Mouse (Mus musculus): Measurements from ENCODE around the gene Wiz. TPM values are rescaled to one million over a fixed set of nuclear protein-coding genes. Genes with fewer than 3 reads are reported as not detected.

Gene Wiz
- polyA plus RNA-seq (2014; fragmentation: Nextera tagmentation; extraction: Ambion mirVana) = 45.9 and 47.5 TPM in 2 replicates

- peak within 1 kb of the TSS; percentile 88 for H3K4me2 ChIP-seq (replicated peaks)
- H3K4me1 ChIP-seq (replicated peaks; ENCODE audit: control insufficient read depth, insufficient read depth, low read length) = peaks cover 10% of the 10 kb centered on the region; the same call in 1 of the 2 replicates
- peaks cover 34% of the 10 kb centered on the region for H3K27me3 ChIP-seq (ENCODE audit: control insufficient read depth, insufficient read depth, low read length)
- ATAC-seq (ENCODE audit: low FRiP score) (peak; percentile 88), DNase-seq (ENCODE audit: low spot score) (peak; percentile 89)
- H3K36me3 ChIP-seq (replicated peaks; ENCODE audit: control insufficient read depth, insufficient read depth) = peaks cover 29% of the 10 kb centered on the region
- peak within 1 kb of the TSS; percentile 81 for H3K27ac ChIP-seq
- WGBS = 2% methylated on average over 25 of the region's 44 CpGs
- H3K9ac ChIP-seq = peak within 1 kb of the TSS; percentile 90
- H3K9me3 ChIP-seq (ENCODE audit: control insufficient read depth, low read length) = no peaks in the 10 kb centered on the region
- peak within 1 kb of the TSS; percentile 86 for H3K4me3 ChIP-seq (replicated peaks; ENCODE audit: low read length)
Observed at GRCm38 (mm10) chr17:32389101-32389659, at the start of gene Wiz. Wiz (minus strand) TSS chr17:32389439.

- ATAC-seq (ENCODE audit: low FRiP score) (no peak), DNase-seq (ENCODE audit: low spot score) (no peak)
- H3K4me3 ChIP-seq (replicated peaks; ENCODE audit: low read length) = no peak overlapping the region
- H3K9ac ChIP-seq = no peak overlapping the region
- H3K4me2 ChIP-seq (replicated peaks) = no peak overlapping the region
- H3K27me3 ChIP-seq (ENCODE audit: control insufficient read depth, insufficient read depth, low read length) = no peaks in the 10 kb centered on the region
- H3K27ac ChIP-seq = no peak overlapping the region
- no peaks in the 10 kb centered on the region for H3K4me1 ChIP-seq (replicated peaks; ENCODE audit: control insufficient read depth, insufficient read depth, low read length)
- 95% methylated on average over 4 of the region's 4 CpGs for WGBS
- no peaks in the 10 kb centered on the region for H3K36me3 ChIP-seq (replicated peaks; ENCODE audit: control insufficient read depth, insufficient read depth)
- no peaks in the 10 kb centered on the region for H3K9me3 ChIP-seq (ENCODE audit: control insufficient read depth, low read length)
Observed at GRCm38 (mm10) chr17:32437106-32437505, 47.9 kb upstream of the Wiz start.

GRCm38 (mm10) chr17:32435151-32435550, 45.9 kb upstream of the Wiz start:
- no peak for DNase-seq (ENCODE audit: low spot score)
- no peak overlapping the region for H3K9ac ChIP-seq
- no peak overlapping the region for H3K4me2 ChIP-seq (replicated peaks)
- no peak for ATAC-seq (ENCODE audit: low FRiP score)
- WGBS = 78% methylated on average over 5 of the region's 5 CpGs
- no peaks in the 10 kb centered on the region for H3K4me1 ChIP-seq (replicated peaks; ENCODE audit: control insufficient read depth, insufficient read depth, low read length)
- H3K27me3 ChIP-seq (ENCODE audit: control insufficient read depth, insufficient read depth, low read length) = no peaks in the 10 kb centered on the region
- H3K36me3 ChIP-seq (replicated peaks; ENCODE audit: control insufficient read depth, insufficient read depth) = no peaks in the 10 kb centered on the region
- H3K4me3 ChIP-seq (replicated peaks; ENCODE audit: low read length) = no peak overlapping the region
- H3K9me3 ChIP-seq (ENCODE audit: control insufficient read depth, low read length) = no peaks in the 10 kb centered on the region
- H3K27ac ChIP-seq = no peak overlapping the region

- no peak overlapping the region for H3K27ac ChIP-seq
- H3K4me2 ChIP-seq (replicated peaks) = no peak overlapping the region
- ATAC-seq (ENCODE audit: low FRiP score) (no peak), DNase-seq (ENCODE audit: low spot score) (no peak)
- no peaks in the 10 kb centered on the region for H3K36me3 ChIP-seq (replicated peaks; ENCODE audit: control insufficient read depth, insufficient read depth)
- no peaks in the 10 kb centered on the region for H3K9me3 ChIP-seq (ENCODE audit: control insufficient read depth, low read length)
- whole genome bisulfite sequencing = 75% methylated on average over 4 of the region's 4 CpGs
- no peaks in the 10 kb centered on the region for H3K27me3 ChIP-seq (ENCODE audit: control insufficient read depth, insufficient read depth, low read length)
- no peak overlapping the region for H3K4me3 ChIP-seq (replicated peaks; ENCODE audit: low read length)
- no peaks in the 10 kb centered on the region for H3K4me1 ChIP-seq (replicated peaks; ENCODE audit: control insufficient read depth, insufficient read depth, low read length)
- H3K9ac ChIP-seq = no peak overlapping the region
Observed at GRCm38 (mm10) chr17:32434324-32434723, 45.1 kb upstream of the Wiz start.

- Histone ChIP-seq H3K4me3 (replicated peaks; ENCODE audit: low read length) (no peak overlapping the region), H3K4me2 (replicated peaks) (no peak overlapping the region), H3K9me3 (ENCODE audit: control insufficient read depth, low read length) (no peaks in the 10 kb centered on the region), H3K9ac (no peak overlapping the region), H3K27ac (no peak overlapping the region), H3K27me3 (ENCODE audit: control insufficient read depth, insufficient read depth, low read length) (no peaks in the 10 kb centered on the region), H3K36me3 (replicated peaks; ENCODE audit: control insufficient read depth, insufficient read depth) (no peaks in the 10 kb centered on the region), H3K4me1 (replicated peaks; ENCODE audit: control insufficient read depth, insufficient read depth, low read length) (no peaks in the 10 kb centered on the region)
- DNase-seq (ENCODE audit: low spot score) (peak; percentile 33), ATAC-seq (ENCODE audit: low FRiP score) (no peak)
- WGBS = 56% methylated on average over 3 of the region's 3 CpGs
Observed at GRCm38 (mm10) chr17:32431972-32432371, 42.7 kb upstream of the Wiz start.

GRCm38 (mm10) chr17:32426610-32427009, 37.4 kb upstream of the Wiz start:
- DNase-seq (ENCODE audit: low spot score) (no peak), ATAC-seq (ENCODE audit: low FRiP score) (no peak)
- H3K4me2 ChIP-seq (replicated peaks) = no peak overlapping the region
- H3K4me3 ChIP-seq (replicated peaks; ENCODE audit: low read length) = no peak overlapping the region
- no peaks in the 10 kb centered on the region for H3K4me1 ChIP-seq (replicated peaks; ENCODE audit: control insufficient read depth, insufficient read depth, low read length)
- no peaks in the 10 kb centered on the region for H3K9me3 ChIP-seq (ENCODE audit: control insufficient read depth, low read length)
- H3K27ac ChIP-seq = no peak overlapping the region
- no peaks in the 10 kb centered on the region for H3K27me3 ChIP-seq (ENCODE audit: control insufficient read depth, insufficient read depth, low read length)
- no peak overlapping the region for H3K9ac ChIP-seq
- H3K36me3 ChIP-seq (replicated peaks; ENCODE audit: control insufficient read depth, insufficient read depth) = no peaks in the 10 kb centered on the region

GRCm38 (mm10) chr17:32424034-32424433, 34.8 kb upstream of the Wiz start, which contains the start of gene Pglyrp2:
Pglyrp2 (minus strand) TSS chr17:32424167.
- ATAC-seq (ENCODE audit: low FRiP score) (no peak), DNase-seq (ENCODE audit: low spot score) (no peak)
- Histone ChIP-seq H3K4me1 (replicated peaks; ENCODE audit: control insufficient read depth, insufficient read depth, low read length) (no peaks in the 10 kb centered on the region), H3K27ac (no peak within 1 kb of the TSS), H3K4me2 (replicated peaks) (no peak within 1 kb of the TSS), H3K4me3 (replicated peaks; ENCODE audit: low read length) (no peak within 1 kb of the TSS), H3K36me3 (replicated peaks; ENCODE audit: control insufficient read depth, insufficient read depth) (no peaks in the 10 kb centered on the region), H3K9me3 (ENCODE audit: control insufficient read depth, low read length) (no peaks in the 10 kb centered on the region), H3K9ac (no peak within 1 kb of the TSS), H3K27me3 (ENCODE audit: control insufficient read depth, insufficient read depth, low read length) (no peaks in the 10 kb centered on the region)
- WGBS = 86% methylated on average over 2 of the region's 2 CpGs

- Histone ChIP-seq H3K9ac (no peak overlapping the region), H3K27ac (no peak overlapping the region), H3K27me3 (ENCODE audit: control insufficient read depth, insufficient read depth, low read length) (0 out of 2 replicates have a peak, but pooled peaks cover 7% of the 10 kb centered on the region), H3K4me3 (replicated peaks; ENCODE audit: low read length) (no peak overlapping the region), H3K36me3 (replicated peaks; ENCODE audit: control insufficient read depth, insufficient read depth) (no peaks in the 10 kb centered on the region), H3K9me3 (ENCODE audit: control insufficient read depth, low read length) (no peaks in the 10 kb centered on the region), H3K4me2 (replicated peaks) (no peak overlapping the region), H3K4me1 (replicated peaks; ENCODE audit: control insufficient read depth, insufficient read depth, low read length) (no peaks in the 10 kb centered on the region)
- ATAC-seq (ENCODE audit: low FRiP score) (no peak), DNase-seq (ENCODE audit: low spot score) (no peak)
- WGBS = 86% methylated on average over 8 of the region's 8 CpGs
Observed at GRCm38 (mm10) chr17:32420781-32421180, 31.5 kb upstream of the Wiz start.

- DNase-seq (ENCODE audit: low spot score) = no peak
- 69% methylated on average over 2 of the region's 2 CpGs for WGBS
Observed at GRCm38 (mm10) chr17:32419989-32420388, 30.8 kb upstream of the Wiz start.

GRCm38 (mm10) chr17:32416771-32417170, 27.5 kb upstream of the Wiz start:
- no peak overlapping the region for H3K4me3 ChIP-seq (replicated peaks; ENCODE audit: low read length)
- no peak overlapping the region for H3K9ac ChIP-seq
- no peaks in the 10 kb centered on the region for H3K4me1 ChIP-seq (replicated peaks; ENCODE audit: control insufficient read depth, insufficient read depth, low read length)
- ATAC-seq (ENCODE audit: low FRiP score) (no peak), DNase-seq (ENCODE audit: low spot score) (no peak)
- no peaks in the 10 kb centered on the region for H3K9me3 ChIP-seq (ENCODE audit: control insufficient read depth, low read length)
- H3K36me3 ChIP-seq (replicated peaks; ENCODE audit: control insufficient read depth, insufficient read depth) = no peaks in the 10 kb centered on the region
- no peak overlapping the region for H3K27ac ChIP-seq
- H3K27me3 ChIP-seq (ENCODE audit: control insufficient read depth, insufficient read depth, low read length) = peaks cover 16% of the 10 kb centered on the region; the same call in 1 of the 2 replicates
- 95% methylated on average over 14 of the region's 14 CpGs for WGBS
- no peak overlapping the region for H3K4me2 ChIP-seq (replicated peaks)

More at GRCm38 (mm10) chr17:32419989-32420388, 30.8 kb upstream of the Wiz start:
- no peak for ATAC-seq (ENCODE audit: low FRiP score)
- H3K36me3 ChIP-seq (replicated peaks; ENCODE audit: control insufficient read depth, insufficient read depth) = no peaks in the 10 kb centered on the region
- no peaks in the 10 kb centered on the region for H3K9me3 ChIP-seq (ENCODE audit: control insufficient read depth, low read length)
- no peak overlapping the region for H3K4me2 ChIP-seq (replicated peaks)
- no peak overlapping the region for H3K27ac ChIP-seq
- no peak overlapping the region for H3K4me3 ChIP-seq (replicated peaks; ENCODE audit: low read length)
- no peak overlapping the region for H3K9ac ChIP-seq
- H3K4me1 ChIP-seq (replicated peaks; ENCODE audit: control insufficient read depth, insufficient read depth, low read length) = no peaks in the 10 kb centered on the region
- peaks cover 14% of the 10 kb centered on the region; the same call in 1 of the 2 replicates for H3K27me3 ChIP-seq (ENCODE audit: control insufficient read depth, insufficient read depth, low read length)

All from hindbrain, embryonic 14.5 days (tissue).